Mouse (Mus musculus): ENCODE results near the gene Zfp936. TPM values are rescaled to one million over a fixed set of nuclear protein-coding genes. Genes with fewer than 3 reads are reported as not detected.

The Zfp936 gene
- polyA plus RNA-seq, 1 experiment from 2014 or later, result not detected

Small RNA genes lying within 50 kb of the gene (microRNA-seq; reads per million reads assigned to microRNA genes)
- gene Gm22707, result not detected

Other genes with a start within 250 kb of the Zfp936 start
- gene Gm2381, start 247.0 kb upstream of the Zfp936 start, polyA plus RNA-seq (2014; fragmentation: Nextera tagmentation; extraction: Ambion mirVana), result not detected in 2 replicates
- not detected in 2 replicates for gene Vmn2r63, start 180.4 kb upstream of the Zfp936 start, polyA plus RNA-seq (2014; fragmentation: Nextera tagmentation; extraction: Ambion mirVana)
- gene Gm9268, start 95.5 kb upstream of the Zfp936 start, polyA plus RNA-seq (2014; fragmentation: Nextera tagmentation; extraction: Ambion mirVana), result not detected in 2 replicates
- 22.3 and 24.6 TPM in 2 replicates for gene Zfp715, start 199.1 kb downstream of the Zfp936 start, polyA plus RNA-seq (2014; fragmentation: Nextera tagmentation; extraction: Ambion mirVana)
- gene Siglecf, start 237.1 kb downstream of the Zfp936 start, polyA plus RNA-seq (2014; fragmentation: Nextera tagmentation; extraction: Ambion mirVana), result 0.10 TPM in 1 of 2 replicates, not detected in the other